Mouse (Mus musculus) embryonic fibroblast, embryonic 13.5 days (primary cell): Measurements from ENCODE around the gene Rasgef1b.

Source experiments
- CTCF ChIP-seq: IDR thresholded peaks from 2 replicates; pipeline ENCODE4 v1.5.1; 2011; ENCODE audit warnings: mild to moderate bottlenecking, control low read depth, low read length, moderate library complexity, borderline replicate concordance; ENCODE audit not compliant: insufficient read depth
- POLR2A ChIP-seq: IDR thresholded peaks from 2 replicates; pipeline ENCODE4 v1.6.1; 2011; ENCODE audit warnings: low read depth, mild to moderate bottlenecking, control low read depth, low read length, moderate library complexity

GRCm38 (mm10) chr5:99606164-99606858 lies 122.6 kb downstream of the Rasgef1b start:
- TF ChIP-seq CTCF (no peak), POLR2A (no peak)
